Mouse (Mus musculus): ENCODE measurements around the gene Snx29.

Gene Snx29

DNA sequence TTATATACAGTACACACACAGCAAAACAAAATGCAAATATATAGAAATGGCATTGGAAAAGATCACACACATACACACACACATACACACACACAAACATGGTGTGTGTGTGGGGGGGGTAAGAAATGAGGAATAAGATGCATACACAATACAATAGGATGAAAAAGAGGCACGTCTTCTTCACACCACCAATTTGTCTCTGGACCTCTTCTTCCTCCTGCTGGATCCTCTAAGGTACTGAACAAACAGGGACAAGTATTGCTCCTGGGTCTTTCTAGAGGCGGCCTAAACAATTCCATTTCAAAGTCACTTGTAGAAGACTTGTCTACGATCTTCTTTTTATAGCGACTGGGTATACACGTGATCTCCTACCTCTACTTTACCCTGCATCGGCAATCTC, 194.7 kb downstream of the Snx29 start:
- no peak for ATAC-seq (ENCODE audit: insufficient number of reproducible peaks, low FRiP score, low TSS enrichment)

DNA sequence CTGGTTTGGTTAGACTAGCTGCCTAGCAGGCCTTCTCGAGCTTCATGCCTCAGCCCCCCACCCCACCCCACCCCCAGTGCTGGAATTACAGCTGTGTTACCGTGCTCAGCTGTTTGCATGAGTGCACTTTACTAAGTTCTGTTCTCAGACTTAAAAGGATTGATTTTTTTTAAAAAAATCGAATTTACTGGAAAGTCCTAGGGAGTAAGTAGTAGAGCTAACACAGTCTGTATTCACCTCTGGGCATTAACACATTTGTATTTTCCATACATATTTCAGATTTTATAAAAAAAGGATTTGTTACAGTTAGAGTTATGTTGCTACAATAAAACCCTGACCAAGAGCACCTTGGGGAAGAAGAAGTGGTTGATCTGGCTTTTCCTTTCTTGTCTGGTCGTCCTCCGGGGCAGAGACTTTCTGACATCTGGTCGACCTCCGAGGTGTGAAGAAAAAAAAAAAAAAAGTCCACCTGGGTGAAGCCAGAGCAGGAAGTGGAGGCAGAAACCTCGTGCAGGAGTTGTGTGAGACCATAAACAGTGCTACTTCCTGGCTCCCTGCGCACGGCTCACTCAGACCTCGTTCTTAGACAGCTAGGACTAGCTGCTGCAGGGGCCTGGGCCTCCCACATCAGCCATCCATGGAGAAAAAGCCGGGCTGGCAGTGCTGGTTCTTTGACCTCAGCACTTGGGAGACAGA, 196.2 kb downstream of the Snx29 start:
- no peak for ATAC-seq (ENCODE audit: insufficient number of reproducible peaks, low FRiP score, low TSS enrichment)

DNA sequence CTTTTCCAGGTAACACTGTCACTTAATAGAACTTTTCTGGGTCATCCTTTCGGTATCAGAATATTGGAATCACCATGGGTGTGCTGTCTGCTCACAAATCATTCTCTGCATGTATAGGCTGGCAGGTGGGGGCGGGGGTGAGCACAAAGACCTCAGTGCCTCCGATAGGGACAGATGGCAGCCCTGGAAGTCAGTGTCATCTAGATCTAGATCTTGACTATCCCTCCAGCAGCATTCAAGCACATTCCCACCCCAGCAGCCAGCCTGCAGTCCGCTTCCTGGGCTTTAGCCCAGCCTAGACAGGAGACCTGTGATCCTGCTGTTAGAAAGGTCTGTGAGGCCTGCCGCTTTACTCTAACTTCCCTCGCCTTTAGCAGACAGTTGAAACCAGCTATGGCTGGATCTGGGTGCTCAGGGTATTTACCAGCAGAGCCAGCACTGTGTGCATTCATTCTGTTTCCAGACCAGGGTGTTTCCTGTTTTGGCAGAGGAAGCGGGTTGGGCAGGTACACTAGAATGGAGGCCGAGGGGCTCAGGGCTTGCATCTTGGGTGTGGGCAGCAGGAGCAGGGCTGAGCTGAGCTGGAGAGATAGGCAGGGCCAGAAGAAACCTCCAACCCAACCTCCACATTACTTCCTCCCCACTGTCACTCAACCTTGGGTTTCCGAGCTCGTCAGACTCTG, 203.5 kb downstream of the Snx29 start:
- ATAC-seq (ENCODE audit: insufficient number of reproducible peaks, low FRiP score, low TSS enrichment) = peak; percentile 60

DNA sequence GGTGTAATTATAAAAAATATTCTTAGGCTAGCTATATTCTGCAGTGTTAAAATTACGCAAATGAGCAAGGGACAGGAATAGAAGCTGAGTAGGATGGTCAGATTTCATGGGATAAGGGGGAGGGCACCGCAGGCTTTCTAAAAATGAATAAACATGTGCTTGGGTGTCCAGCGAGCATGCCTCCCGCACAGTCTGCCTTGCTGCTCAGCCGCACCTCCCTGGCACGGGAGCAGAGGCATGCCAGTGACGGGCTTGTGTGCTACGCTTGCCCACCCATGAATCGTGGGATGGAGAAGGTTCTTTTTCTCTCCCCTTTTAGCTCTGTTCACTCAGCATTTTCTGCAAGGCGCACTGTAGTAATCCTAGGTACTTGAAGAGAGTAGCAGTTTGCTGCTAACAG, 204.3 kb downstream of the Snx29 start:
- ATAC-seq (ENCODE audit: insufficient number of reproducible peaks, low FRiP score, low TSS enrichment) = no peak

DNA sequence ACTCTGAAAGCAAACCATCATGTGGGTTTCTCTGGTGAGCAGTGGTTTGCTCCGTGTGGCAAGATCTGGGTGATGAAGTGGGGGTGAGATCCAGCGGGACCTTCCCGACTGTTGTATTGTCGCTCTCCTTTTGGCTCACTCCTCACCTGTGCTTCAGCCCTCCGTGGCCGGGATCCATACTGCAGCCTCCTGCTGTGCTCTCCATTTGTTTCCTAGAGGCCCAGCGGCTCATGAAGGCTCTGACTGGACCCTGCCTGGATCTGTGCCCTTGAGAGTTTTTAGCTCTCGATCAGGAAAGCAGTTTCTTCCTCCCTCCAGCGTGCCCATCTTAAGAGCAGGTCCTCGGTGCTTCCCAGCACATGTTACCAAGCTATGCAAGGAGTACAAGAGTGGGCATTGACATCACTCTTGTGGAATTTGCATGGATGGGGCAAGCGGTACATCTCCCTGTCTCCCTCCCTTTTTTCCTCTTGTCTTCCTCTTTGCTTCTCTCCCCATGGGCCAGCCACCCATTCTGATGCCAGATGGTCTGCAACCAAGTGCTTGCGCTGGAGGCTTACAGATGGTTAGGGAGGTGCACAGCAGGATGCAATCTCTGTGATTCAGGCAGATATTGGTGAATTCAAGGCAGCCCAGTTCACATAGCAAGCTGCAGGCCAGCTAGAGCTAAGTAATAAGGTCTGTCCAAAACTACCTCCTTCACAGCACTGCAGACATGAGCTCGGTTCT, 207.9 kb downstream of the Snx29 start:
- no peak for ATAC-seq (ENCODE audit: insufficient number of reproducible peaks, low FRiP score, low TSS enrichment)

DNA sequence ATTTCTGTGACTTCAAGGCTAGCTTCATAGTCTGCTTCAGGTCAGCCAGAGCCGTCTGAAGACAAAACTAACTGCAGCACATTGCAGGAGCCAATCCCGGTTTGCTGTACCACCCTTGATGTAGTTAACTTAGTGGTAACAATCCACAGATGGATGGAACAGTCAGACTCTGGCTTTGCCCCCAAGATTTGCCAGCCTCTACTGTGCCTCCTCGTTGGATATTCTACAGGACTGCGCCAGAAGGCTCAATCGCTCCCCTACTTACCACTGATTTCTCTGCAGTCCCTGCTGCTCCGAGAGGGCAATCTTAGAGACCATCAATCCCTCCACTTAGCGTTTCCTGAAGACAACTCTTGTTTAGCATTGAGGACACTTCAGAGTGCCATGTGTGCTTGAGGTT, 208.7 kb downstream of the Snx29 start:
- ATAC-seq (ENCODE audit: insufficient number of reproducible peaks, low FRiP score, low TSS enrichment) = no peak

DNA sequence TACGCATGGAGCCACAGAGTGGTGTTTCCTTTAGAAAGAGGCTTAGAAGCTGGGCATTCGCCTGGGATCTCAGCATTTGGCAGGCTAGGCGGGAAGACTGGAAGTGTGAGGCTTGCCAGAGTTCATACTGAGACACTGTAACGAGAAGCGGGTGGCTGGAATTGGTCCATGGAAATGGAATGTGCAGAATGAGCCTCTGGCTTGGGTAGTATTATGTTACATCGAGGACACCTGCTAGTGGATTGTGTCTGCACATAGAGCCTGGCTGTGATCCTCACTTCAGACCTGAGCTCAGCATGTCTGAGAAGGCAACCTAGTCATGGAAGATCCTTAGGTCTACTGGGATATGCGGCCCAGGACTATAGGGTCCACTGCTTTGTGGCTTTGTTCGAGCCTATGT, 209.9 kb downstream of the Snx29 start:
- peak; percentile 89 for ATAC-seq (ENCODE audit: insufficient number of reproducible peaks, low FRiP score, low TSS enrichment)

DNA sequence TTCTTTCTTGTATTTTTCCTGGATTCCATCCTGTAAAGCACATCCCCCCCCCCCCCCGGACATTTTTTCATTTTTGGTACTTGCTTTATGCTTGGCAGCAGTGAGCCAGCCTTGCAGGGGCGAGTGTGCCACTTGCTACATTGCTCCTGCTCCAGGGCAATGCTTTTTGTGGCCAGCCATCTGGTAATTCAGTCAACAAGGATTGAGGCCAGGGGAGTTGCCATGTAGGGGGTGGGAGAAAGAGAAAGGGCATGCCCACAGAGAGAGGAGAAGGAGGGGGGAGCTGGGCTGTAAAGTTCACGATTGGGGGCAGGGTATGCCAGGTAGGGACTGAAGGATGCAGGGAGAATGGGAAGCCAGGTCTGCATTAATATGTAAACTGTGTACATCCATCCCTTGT, 210.7 kb downstream of the Snx29 start:
- ATAC-seq (ENCODE audit: insufficient number of reproducible peaks, low FRiP score, low TSS enrichment) = no peak

DNA sequence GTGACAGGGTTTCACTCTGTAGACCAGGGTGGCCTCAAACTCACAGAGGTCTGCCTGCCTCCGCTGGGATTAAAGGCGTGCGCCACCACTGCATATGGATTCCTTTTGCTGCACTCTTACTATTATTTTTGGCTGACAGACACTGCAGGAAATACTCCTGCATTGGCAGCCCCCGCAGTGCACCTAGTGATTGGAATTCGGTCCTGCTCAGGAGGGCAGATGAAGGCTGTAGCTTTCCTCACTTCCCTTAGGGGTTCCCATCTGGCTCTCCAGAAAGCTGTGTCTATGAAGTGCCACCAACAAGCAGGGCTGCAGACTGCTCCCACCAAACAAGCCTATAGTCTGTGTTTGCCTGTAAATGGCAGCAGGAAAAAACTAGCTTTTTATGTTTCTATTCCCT, 215.0 kb downstream of the Snx29 start:
- no peak for ATAC-seq (ENCODE audit: insufficient number of reproducible peaks, low FRiP score, low TSS enrichment)

DNA sequence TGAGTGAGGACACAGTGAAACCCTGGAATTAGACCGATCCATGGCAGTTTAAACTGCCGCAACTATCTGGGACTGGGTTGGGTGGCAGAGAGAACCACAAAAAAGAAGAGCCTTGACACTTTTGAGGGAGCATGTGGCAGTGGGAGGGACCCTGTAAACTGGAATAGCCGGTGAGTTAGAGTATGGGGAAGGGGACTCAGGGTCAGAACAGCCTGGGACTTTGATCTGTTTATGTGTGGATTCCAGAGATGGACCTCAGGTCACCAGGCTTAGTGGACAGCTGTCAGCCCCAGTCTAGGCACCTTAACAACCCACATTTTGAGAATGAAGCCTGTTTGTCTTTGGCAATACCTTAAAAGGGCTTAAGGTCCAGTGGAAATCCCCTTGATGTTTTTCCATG, 215.5 kb downstream of the Snx29 start:
- ATAC-seq (ENCODE audit: insufficient number of reproducible peaks, low FRiP score, low TSS enrichment) = no peak

DNA sequence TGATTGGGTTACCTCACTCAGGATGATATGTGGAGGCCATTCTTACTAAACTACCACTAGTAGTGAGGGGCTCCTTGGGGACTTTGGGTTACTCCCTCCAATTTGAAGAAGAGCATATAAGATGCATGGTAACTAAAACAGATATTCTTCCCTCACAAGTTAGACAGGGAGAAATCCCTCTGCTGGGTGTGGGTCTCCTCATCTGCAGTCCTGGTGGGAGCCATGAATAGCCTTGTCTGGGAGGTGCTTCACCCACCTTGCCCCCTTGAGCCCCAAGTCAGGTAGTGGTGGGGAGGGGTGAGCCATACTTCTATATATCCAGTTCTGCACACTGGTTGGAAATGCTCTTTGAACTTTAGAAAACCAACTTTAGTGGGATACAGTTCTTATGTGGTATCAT, 218.3 kb downstream of the Snx29 start:
- ATAC-seq (ENCODE audit: insufficient number of reproducible peaks, low FRiP score, low TSS enrichment) = no peak

DNA sequence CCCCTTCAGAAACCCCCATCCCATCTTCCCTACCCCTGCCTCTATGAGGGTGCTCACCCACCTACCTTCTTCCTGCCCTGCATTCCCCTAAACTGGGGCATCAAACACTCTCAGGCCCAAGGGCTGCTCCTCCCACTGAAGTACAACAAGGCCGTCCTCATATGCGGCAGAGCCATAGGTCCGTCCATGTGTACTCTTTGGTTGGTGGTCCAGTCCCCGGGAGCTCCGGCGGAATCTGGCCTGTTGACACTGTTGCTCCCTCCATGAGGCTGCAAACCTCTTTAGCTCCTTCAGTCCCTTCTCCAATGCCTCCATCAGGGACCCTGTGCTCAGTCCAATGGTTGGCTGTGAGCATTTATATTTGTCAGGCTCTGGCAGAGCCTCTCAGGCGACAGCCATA, 219.1 kb downstream of the Snx29 start:
- ATAC-seq (ENCODE audit: insufficient number of reproducible peaks, low FRiP score, low TSS enrichment) = no peak

DNA sequence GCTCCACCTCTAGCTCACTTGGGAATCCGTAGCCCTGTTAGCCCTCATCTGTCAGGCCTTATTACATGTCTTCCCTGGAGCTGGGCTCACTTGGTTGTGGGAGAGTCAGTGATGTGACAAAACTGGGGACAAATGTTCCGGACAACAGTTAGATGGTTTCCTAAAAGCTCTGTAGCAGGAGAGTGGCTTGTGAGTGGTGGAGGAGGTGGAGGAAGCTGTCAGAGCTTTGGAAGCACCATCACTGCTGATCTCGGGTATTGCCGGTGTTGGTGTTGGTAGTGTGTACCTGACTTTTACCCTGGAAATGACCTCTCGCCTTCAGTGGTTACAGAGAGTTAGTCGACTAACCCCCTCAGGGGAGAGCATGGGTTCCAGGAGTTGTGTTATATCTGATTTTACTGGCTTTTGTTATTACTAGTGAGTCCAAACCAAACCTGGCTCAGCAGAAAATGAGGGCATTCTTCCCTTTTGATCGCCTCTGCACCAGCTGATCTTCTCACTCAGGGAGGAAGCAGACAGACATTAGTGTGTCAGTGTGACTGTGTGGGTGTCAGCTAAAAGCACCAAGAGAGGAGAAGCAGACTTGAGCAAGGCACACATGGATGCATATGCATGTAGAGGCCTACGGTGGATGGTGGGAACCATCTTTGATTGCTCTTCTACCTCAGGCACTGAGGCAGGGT, 227.5 kb downstream of the Snx29 start:
- ATAC-seq (ENCODE audit: insufficient number of reproducible peaks, low FRiP score, low TSS enrichment) = no peak

DNA sequence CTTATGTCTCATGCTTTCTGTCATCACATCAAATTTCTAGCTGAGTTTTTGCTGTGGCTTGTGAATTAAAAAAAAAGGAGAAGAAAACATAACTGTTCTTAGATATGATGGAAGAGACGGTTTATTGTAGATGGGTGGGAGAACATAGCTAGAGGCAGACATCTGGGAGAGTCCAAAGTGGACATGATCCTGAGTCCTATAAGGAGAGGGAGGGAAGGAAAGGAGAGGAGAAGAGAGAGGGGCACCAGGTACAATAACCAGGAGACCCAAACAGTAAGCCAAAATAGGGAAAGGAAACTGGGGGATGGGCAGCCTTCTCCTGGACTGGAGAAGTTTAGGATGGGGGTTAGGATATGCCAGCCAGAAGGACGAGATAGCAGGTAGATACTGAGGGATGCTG, 239.0 kb downstream of the Snx29 start:
- no peak for ATAC-seq (ENCODE audit: insufficient number of reproducible peaks, low FRiP score, low TSS enrichment)

DNA sequence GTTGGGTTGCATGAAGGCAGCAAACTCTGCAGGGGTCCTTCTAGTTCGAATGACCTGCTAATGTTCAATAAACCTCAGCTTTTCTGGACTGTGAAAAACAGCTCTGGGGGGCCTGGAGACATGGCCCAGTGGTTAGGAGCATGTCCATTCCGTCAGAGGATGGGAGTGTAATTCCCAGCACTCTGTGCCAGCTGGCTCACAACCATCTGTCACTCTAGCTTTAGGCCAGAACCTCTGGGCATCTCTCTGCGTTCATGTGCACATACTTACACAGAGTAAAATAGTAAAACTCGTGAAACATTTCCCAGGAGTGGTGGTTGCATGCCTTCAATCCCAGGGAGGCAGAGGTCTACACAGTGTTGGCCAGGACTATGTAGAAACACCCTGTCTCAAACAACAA, 241.1 kb downstream of the Snx29 start:
- no peak for ATAC-seq (ENCODE audit: insufficient number of reproducible peaks, low FRiP score, low TSS enrichment)

DNA sequence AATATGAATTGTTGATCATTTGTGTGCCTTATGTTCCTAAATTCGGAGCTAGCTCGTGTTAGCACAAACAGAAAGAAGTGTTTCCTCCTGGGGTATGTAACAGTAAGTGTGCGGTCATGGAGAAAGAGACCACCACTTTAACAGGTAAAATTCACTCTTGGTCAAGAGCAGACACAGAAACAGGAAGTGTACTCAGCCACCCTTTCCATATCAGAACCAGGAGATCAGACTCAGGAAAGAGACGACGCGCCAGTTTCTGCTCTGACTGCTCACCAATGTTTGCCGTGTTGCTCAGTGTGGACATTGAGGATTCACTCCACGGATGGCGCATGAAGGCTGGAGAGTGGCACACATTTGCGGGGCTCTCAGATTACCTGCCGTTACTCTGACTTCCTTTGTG, 242.4 kb downstream of the Snx29 start:
- no peak for ATAC-seq (ENCODE audit: insufficient number of reproducible peaks, low FRiP score, low TSS enrichment)

DNA sequence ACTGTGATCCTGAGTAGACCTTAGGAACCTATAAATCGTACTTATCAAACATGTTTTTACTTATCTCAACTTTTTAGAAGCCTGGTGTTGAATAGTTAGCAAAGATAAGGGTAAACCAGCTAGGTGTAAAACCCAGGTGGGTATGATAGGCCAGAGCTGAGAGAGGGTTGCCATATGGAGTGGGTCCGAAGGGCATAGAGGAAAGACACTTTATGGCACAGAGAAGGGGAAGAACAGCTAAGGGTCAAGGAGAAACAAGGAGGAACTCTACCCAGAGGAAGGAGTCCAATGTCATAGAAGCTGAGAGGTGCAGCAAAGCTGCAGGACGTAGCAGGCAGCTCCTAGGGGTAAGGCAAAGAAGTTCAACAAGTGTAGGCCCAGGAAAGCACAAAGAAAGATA, 244.9 kb downstream of the Snx29 start:
- ATAC-seq (ENCODE audit: insufficient number of reproducible peaks, low FRiP score, low TSS enrichment) = no peak

DNA sequence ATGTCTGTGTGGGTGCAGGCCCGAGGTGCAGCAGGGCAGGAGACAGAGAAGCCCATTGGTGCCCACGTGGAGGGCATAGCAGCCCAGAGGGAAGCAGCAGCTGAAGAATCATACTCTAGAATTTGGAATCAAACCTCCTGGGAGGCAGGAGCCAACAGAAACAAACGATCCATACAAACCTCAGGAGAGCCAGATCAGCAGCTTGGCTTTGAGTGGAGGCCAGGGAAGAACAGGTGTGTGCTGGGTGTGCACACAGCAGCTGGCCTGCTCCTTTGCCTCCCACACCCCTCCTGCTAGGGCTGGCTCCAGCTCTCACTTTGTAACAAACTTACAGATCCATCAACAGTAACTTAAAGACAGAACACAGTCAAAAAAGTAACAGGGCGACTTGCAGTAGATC, 245.4 kb downstream of the Snx29 start:
- ATAC-seq (ENCODE audit: insufficient number of reproducible peaks, low FRiP score, low TSS enrichment) = no peak

DNA sequence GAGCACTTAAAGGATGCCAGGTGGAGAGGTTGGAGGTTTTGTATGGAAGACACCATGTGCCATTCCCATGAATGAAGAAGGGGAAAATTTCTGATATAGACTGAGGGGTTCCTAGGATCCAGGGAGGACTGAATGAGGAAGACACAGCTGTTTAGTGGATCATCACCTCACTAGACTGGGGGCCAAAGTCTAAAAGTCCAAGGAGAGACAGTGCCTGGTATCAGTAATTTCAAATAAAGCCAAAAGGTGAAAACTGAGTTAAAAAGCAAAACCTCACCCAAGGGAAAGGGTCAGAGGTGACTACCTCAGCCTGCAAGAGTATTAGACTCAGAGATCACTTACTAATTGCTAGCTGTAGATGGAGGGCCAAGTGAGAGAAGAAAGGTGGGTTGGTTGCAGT, 245.9 kb downstream of the Snx29 start:
- no peak for ATAC-seq (ENCODE audit: insufficient number of reproducible peaks, low FRiP score, low TSS enrichment)

DNA sequence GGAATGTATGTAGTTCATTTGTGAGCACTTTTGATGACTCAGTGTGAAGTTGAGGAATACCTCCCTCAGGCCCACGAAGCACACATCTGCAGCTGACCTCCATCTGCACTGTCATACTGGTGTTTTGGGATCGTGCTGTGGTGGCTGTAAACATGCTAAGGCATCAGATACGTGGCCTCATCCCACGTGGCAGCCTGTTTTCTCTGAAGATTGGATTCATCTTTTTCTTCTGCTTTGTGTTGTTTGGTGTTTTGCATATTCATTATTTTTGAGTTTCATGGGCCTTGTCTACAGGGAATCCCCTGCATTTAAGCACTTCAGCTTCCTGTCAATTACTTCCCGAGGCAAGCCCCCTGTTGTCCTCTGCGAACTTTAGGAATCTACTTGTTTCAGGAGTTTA, 246.4 kb downstream of the Snx29 start:
- ATAC-seq (ENCODE audit: insufficient number of reproducible peaks, low FRiP score, low TSS enrichment) = no peak

DNA sequence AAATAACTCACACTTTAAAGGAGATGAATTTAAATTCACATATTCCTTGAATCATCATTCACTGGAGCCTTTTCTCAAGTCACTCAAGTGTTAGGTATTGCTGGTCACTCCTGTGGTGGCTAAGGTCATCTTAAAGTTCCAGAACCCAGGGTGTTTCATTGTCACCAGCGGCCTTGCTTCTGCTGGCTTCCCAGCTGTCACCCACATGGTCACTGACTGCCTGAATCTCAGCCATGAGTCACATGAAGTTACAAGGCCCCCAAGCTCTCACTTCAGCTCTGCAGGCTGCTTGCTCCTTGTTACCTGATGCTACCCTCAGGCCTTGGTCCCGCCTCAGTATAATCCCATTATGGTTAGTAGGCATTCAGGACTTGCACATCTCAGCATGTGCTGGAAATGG, 247.4 kb downstream of the Snx29 start:
- ATAC-seq (ENCODE audit: insufficient number of reproducible peaks, low FRiP score, low TSS enrichment) = no peak
